Mouse (Mus musculus) retina, postnatal 7 days (tissue): ENCODE data around the gene Gab3.

ENCODE experiments used
- DNase-seq: peaks from one replicate; pipeline ENCODE4 v3.0.0-alpha.2; 2012; ENCODE audit warnings: low read depth, low spot score

The Gab3 gene

DNA sequence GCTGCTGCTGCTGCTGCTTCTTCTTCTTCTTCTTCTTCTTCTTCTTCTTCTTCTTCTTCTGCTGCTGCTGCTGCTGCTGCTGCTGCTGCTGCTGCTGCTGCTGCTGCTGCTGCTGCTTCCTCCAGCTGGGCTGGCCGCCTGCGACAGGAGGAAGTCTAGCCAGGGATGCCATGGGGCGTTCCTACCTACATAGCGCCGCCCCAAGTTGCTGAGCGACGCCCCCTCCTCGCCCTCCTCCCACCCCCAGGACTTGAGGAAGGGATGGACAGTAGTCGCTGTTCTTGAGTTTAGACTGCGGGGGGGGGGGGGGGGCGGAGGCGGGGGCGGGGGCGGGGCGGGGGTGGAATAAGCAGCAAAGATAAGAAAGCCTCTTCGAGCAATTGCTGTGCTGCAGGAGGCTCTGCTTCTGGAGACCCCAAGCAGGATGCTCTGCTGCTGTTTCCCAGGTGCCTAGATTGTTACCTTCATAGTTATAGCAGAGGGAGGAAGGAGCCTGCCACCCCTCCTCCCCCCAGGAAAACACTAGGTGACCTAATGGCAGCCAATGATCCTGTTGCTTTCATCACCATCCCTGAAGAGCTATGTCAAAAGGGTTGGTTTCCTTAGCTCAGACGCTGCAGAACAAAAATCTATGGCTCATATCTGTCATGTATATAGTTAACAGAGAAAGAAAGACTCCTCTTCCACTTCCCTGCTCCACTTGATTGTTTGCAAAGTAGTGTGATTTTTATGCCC lies at the start of gene Gab3:
TSS of gene Gab3 (minus strand) at position 685 of the 735 bp plus-strand sequence.
- DNase-seq = no peak

DNA sequence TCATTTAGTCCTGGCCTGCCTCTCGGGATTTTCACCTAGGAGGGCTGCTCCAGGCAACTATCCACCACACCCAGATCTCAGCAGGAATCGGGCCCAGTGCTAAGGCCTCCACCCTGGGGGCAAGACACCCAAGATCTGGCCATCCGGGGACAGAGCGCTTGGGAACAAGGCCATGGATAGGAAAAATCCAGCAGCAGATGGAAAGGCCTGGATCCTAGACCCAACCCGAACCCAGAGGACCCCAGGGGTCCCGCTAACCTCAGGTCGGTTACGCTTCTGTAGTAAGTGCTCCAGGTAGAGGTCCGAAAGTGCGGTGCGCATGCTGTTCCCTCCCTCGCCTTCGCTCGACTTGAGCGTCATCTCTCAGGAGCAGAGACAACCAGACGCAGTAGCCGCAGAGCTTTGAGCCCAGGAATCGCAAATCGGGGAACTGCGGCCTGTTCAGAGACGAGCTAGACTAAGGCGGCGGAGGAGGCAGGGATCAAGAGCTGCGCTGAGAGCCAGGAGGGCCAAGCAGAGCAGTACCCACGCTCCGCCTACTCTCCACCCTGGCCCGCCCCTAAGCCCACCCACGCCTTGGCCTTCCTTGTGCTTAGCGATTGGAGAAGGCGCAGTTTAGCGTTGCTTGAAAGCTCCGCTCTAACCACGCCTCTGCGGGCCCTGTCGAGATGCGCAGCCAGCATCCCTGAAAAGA lies 45.4 kb upstream of the Gab3 start, which contains the start of gene Mpp1:
TSS of gene Mpp1 (minus strand) at position 550 of the 694 bp plus-strand sequence.
- peak; percentile 48 for DNase-seq

DNA sequence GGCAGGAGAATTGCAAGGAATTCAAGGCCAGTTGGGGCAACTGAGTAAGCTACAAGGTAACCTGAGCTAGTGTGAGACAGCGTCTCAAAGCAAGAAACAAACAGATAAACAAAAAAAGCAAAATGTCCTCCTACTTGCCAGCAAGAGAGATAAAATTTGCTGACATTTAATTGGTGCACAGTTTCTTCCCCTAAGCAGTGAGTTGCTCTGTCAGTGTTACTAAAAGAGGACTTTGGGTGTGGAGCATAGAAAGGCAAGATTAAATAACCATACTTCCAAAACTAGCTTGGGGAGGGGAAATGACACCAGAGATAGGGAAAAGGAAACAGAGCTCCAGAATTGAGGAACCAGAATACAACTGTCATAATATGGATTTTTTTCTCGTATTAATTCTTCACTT lies 44.2 kb upstream of the Gab3 start:
- DNase-seq = no peak

DNA sequence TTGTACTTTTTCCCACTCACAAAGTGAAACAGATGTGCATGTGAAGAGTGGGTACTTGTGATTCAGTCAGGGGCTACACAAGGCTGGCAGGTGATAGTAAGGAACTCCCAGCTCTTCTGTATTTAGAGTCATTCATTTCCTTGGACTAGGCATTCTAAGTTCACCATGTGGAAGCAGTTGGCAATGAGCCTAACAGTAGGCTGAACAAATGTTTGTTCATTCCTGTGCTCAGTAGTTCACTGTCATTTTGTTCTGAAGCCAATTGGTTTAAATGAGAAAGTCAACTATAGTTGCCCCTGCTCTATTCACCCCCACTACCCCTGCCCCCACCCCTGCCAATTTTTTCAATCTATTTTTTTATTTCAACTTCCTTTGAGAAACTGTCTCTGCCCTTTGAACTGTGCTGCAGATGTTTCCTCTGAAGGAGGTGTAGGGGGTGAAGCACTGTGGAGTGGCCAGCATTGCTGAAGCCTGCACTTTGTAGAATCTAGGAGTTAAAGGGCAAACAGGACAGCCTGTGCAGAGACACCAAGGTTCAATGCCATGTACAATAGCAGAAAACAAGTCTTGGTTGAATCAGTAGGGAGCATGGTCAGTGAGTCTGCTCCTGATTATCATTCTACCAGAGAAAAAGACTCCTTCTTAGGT lies 43.2 kb upstream of the Gab3 start:
- DNase-seq = no peak

DNA sequence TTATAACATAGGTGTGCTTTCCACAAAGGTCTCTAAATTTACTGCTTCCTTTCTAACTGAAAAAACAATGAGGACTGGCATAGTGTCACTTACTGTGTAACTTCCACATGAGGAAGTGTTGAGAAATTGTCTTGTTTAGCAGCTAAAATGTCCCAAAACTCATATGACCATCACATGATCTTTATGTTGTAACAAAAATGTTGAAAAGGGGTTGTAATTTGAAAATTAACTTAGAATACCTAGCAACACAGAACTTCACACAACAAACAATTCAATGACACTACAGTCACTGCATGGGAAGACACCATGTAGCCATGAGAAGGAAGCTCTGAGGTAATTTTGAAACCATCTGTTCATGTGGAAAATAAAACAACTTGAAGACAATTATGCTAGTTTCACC lies 41.6 kb upstream of the Gab3 start:
- no peak for DNase-seq

DNA sequence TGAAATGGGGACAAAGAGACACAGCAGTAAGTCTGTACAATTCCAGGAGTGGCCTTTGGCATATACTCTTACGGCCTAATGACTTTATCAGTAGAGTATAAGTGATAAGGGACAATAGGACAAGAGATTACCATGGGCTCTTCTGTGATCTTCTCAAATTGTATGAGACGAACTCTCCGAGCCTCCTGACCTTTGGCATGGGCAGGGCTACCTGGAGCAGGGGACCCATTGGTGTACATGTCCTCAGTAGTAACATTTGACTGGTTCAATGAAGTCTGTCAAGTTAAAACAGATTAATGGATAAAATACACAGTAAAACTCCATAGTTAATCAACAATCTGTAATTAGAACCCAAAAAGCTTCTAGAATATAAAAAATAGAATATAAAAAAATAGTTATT lies 40.3 kb upstream of the Gab3 start:
- no peak for DNase-seq

DNA sequence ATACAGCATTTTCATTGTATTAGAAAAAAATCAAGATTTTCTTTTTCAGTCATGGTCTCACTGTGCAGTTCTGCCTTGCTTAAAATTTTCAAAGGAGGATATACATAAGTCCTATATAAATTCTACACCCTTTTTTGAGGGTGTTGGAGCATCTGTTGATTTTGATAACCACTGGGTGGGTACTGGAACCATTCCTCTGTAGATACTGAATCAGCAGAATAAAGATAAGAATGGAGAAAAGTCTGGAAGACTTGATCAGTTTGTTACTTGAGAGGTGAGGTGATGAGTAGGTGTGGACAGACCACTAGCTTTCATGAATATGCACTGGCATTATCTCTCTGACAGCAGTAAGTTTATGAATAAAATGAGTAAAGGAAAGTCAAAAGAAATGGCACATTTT lies 30.3 kb upstream of the Gab3 start:
- no peak for DNase-seq

DNA sequence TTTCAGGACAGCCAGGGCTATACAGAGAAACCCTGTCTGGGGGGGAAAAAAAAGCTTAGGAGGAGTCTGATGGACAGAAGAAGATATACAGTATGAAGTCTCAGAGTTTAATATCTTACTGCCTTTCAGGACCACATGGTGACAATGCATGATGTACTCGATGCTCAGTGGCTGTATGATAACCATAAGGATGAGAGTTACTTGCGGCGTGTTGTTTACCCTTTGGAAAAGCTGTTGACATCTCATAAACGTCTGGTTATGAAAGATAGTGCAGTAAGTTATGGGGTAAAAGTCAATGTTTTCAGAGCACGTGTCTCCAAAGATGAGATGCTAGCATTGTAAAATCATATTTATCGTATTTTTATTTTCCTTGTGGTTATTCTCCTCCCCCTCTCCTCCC lies 17.0 kb upstream of the Gab3 start:
- DNase-seq = no peak

DNA sequence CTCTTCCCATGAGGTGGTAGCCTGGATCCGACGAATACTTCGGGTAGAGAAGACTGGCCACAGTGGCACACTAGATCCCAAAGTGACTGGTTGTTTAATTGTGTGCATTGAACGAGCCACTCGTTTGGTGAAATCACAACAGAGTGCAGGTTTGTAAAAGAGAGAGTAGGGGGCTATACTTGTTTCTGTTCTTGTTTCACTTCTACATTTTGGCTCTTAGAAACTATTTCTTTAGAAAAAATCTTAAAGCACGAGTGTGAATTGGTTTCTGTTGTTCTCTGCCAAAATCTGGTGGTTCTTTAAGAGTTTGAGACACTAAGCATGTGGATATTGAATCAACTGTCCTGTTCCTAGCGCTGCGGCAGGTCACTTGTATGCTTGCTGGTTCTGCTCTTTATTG lies 13.5 kb upstream of the Gab3 start:
- no peak for DNase-seq

DNA sequence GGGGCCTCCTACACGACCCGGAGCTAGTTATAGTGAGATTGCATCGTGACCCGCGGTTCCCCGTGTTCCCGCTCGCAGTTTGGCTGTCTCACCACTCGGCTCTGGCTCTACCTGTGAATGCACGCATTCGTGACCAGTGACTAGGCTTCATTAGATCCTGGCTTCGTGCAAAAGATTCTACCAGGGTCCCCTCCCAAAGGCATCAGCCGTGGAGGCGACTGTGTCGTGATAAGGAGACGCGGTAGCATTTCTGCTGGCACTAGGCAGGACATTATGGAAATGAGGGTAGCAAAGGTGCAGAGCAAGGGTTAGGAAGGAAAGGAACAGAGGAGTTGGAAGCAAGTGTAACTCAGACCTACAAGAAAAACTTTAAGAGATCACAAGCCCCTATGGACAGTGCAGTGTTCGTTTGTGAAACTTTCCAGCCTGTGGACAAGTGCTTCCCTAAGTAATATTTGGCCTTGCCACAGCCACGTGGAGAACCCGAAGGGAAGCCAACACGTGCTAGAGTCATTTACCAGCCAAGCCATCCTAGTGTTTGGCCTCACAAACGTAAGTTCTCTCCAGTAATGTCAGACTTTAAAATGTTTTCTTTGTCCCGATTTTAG lies 11.0 kb upstream of the Gab3 start:
- no peak for DNase-seq

DNA sequence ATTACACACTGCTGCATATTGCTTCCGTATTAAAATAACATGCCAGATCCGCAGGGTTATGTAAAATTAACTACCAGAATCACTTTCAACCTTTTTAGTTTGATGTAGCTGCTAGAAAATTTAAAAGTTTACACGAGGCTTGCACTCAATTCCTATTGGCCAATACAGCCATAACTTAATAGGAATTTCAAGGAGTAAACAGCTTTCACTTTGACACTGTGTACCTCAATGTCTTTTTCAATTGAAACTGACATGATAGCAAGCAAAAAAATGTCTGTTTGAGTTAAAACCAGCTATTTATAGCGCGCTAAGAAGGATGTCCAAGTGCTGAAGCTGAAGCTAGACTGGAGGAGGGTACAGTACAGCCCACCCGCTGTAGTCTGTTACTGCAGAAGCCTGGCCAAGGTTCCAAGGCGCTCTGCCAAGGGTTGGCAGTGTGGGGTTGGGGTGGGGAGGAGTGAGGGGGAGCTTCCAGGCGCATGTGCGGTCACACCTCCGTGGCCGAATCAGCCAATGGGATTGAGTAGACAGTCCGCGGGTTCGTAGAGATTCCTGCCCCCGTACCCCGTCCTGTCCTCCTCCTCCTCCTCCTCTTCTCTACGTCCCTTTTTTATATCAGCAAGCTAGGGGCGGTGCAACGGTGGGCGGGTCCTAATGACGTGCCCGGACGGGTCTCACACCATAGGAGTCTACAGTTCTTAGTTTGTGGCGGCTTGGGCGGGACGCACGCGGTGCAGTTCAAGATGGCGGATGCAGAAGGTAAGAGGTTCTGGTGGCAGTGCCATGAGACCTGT lies 10.3 kb upstream of the Gab3 start, which contains the start of gene Dkc1:
TSS of gene Dkc1 (plus strand) at position 486 of the 794 bp plus-strand sequence.
- DNase-seq = peak; percentile 70

DNA sequence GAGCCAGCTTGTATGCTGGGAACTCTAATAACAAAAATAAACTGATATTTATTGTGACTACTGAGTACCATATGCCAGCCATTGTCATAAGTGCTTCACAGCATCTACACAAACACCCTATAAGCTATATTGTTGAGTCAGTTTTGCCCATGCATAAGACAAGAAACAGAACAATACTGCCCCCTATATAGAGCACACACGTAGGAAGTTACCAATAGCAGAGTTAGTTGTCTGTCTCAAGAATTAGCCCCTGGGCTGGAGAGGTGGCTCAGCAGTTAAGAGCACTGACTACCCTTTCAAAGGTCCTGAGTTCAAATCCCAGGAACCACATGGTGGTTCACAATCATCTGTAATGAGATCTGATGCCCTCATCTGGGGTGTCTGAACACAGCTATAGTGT lies 396 bp upstream of the Gab3 start:
- DNase-seq = no peak

DNA sequence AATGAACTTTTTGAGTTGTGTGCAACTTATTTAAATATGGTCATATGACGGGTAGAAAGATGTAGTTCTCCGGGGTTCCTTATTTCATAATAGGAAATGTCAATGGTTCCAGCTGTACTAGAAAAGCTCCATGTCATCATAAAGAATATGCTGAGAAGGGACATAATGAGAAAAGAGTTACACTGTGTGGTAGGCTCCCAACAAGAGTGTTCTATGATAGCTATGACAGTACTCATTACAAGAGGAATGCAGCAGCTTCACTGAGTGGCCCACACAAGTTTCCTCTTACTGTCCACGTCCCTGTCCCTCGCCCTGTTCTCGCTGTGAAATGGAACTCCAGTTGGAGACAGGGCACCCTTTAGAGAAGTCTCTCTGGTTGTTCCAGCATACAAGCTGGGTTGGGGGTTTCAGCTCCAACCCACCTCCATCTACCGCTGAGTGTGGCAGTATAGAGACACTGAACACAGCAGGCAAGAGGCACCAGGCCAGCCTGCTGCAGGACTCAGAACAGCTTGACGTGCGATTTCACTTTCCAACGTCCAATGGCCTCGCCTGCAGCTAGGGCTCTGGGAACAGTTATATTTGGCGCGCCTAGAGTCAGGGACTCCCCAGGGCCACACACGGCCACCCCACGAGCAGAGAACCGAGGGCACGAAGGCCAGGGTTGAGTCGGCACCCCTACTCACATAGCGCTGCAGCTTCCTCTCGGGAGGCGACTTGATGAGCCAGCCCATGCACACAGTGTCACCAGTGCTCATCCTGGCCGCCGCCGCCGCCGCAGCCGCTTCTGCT lies 1.1 kb downstream of the Gab3 start:
- no peak for DNase-seq

DNA sequence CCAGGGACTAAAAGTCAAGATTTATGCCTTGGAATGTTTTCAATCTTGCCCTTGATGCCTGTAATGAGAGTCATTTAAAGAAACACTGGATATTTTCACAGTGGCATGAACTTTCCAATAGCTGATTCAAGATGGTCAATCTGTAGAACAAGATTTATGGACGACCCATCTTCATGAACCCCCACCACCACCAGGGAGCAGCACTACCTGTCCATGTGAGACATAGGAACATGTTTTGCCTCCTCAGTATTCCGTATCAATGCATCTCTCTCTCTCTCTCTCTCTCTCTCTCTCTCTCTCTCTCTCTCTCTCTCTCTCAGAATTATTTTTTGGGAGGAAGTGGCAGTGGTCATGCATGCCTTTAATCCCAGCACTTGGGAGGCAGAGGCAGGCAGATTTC lies 2.9 kb downstream of the Gab3 start:
- DNase-seq = no peak

DNA sequence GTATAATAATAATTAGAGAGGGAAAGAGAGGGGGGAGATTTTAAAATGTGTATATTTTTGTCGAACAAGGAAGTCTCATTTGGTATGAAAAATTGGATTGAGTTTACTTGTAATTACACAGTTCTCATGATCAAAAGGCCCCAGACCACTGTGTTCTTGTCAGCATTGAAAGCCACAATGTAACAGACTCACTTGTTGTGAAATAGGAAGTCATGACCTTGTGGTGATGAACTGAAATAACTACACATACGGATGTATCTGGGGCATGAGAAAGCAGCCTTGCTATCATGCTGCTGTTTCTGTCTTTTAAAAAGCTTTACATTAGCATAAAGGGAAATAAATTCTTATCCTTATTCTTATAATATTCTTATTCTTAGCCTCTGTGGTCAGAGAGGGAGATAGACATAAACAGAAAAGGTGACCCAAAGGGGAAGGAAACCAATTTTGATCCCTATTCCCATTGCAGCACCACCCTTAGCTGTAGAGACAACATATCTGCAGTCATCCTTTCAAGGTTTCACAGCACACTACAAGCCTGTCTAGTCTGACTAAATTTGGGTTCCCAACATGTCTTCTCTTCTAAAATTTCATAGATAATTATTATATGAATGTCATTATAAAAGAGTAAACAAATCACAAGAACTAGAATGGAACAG lies 29.0 kb downstream of the Gab3 start:
- DNase-seq = no peak

DNA sequence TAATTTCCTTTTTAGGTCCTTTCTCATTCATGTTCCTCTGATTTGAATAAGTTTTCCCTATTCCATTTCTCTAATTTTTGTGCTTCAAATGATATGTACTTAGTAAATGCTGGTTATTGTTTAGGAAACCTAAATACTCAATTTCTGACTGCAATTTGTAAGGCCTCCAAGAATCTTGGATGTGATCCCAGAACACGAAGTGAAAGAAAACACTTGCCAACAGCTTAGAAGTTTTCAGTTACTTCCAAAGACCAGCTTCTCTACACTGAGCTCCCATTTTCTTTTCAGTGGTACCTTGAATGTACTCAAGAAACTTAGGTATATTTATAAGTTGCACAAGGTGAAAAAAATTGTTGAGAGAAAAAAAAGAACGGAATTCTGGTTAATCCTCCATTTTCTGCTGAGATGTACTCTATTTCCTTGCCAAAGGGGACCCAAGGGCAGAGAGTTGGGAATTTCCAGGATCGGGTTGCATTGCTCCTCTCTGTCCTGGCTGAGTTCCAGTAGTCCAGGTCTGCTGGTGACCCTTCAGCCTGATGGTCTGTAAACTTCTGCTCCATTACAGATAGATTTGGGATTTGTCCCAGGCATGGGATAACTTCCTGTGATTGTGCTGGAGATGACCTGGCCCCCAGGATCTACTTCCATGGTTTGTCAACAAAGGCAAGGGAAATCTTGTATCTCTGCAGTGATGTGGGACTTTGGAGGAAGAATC lies 38.2 kb downstream of the Gab3 start:
- DNase-seq = no peak

DNA sequence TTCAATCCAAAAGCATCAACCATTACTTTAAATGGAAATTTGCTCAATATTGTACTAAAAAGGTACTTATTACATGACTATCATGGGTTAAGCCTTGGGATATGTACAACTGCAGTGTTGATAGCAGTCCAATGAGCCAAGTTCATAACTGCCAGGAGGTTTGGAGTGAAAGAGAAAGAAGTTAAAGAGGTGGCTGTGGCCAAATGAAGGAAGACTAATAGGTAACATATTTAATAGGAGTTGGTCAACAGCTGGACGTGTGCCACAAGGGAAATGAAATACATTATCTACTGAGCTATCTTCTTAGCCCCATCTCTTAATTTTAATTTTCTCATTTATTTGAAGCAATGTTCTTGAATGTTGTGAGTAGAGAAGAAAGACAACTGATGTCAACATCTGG lies 39.3 kb downstream of the Gab3 start:
- no peak for DNase-seq

DNA sequence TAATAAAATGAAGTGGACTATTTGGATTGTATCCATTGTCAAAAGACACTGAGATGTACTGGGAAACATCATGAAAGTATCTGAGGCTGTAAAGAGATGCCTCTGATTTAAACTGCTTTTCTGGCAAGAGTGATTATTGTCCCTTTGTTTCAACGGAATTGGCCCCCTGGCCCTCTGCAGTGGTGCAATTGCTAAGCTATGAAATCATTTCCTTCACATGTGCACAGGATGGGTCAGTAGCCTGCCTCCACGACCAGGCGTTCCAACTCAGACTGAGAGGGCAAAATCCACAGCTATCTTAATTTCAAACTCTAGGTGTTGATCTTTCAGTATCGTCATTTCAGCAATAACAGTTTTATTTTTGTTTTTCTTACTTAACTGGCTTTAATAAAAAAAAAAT lies 40.7 kb downstream of the Gab3 start:
- no peak for DNase-seq

DNA sequence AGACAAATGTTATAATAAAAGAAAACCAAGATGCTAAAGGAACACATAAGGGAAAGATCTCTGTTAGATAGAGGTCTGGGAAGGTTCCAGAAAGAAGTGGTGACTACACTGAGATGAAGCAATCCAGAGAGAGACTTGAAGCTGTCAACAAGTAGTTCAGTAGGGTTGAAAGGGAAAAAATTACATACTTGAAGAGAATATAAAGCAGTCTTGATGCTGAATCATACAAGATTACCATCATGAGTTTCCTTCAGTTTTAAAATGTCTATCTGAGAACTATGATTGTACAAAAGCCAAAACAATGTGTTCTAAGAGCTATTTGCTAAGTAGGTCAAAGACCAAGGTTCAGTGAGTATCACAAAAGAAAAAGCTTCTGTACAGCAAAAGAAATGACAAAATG lies 48.6 kb downstream of the Gab3 start:
- no peak for DNase-seq

DNA sequence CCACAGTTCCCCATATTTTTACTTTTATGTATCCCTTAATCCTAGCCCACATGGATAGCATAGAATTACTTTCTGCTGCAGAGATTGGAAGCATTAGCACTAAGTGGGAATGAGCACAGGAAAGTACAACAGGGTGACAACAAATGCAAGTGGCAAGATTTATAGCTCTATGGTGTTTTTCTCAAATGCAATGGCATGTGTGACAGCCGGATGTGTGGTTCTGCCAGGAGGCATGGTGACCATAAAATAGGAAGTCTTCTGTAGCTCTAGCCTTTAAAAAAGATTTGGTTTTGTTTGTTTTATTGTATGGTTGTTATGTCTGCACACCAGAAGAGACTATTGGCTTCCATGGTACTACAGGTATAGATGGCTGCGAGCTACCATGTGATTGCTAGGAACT lies 50.1 kb downstream of the Gab3 start:
- DNase-seq = no peak
